Mouse (Mus musculus) heart, postnatal 0 days (tissue): ENCODE measurements around the gene Rhox3a. TPM values are rescaled to one million over a fixed set of nuclear protein-coding genes. Genes with fewer than 3 reads are reported as not detected.
"Not testable (repeated sequence)": the region's sequence is repeated elsewhere in the genome, so short reads cannot be mapped to it uniquely, and the experiment has no call there.

Source experiments
- ATAC-seq: fragments of 200-750 bp; cut with Nextera tagmentation; 2 replicates; pipeline ENCODE4 v1.8.0; 2017; ENCODE audit warnings: low read depth, moderate number of reproducible peaks, moderate library complexity; ENCODE audit not compliant: insufficient read depth
- DNase-seq: peaks from one replicate; pipeline ENCODE4 v3.0.0-alpha.2; 2016; ENCODE audit warnings: low spot score
- H3K27ac ChIP-seq: fragments of 300-500 bp; sonication (generic); 2 replicates; pipeline ENCODE4 v1.5.1; 2014; ENCODE audit warnings: low read depth, mild to moderate bottlenecking
- H3K27me3 ChIP-seq: fragments of 300-500 bp; sonication (generic); 2 replicates; pipeline ENCODE4 v1.6.1; 2014; ENCODE audit warnings: low read length, mixed read lengths; ENCODE audit not compliant: control insufficient read depth, insufficient read depth
- H3K36me3 ChIP-seq: fragments of 300-500 bp; sonication (generic); replicated peaks from 2 replicates; pipeline ENCODE4 v1.6.1; 2014; ENCODE audit warnings: low read length, mixed read lengths; ENCODE audit not compliant: control insufficient read depth, insufficient read depth
- H3K4me1 ChIP-seq: fragments of 300-500 bp; sonication (generic); 2 replicates; pipeline ENCODE4 v1.6.1; 2014; ENCODE audit warnings: antibody characterized with exemption; ENCODE audit not compliant: control insufficient read depth, insufficient read depth
- H3K4me2 ChIP-seq: fragments of 300-500 bp; sonication (generic); 2 replicates; pipeline ENCODE4 v1.6.1; 2014; ENCODE audit warnings: low read depth, mild to moderate bottlenecking, low read length, moderate library complexity
- H3K4me3 ChIP-seq: fragments of 300-500 bp; sonication (generic); 2 replicates; pipeline ENCODE4 v1.5.1; 2014; ENCODE audit warnings: low read depth, low read length
- H3K9ac ChIP-seq: fragments of 300-500 bp; sonication (generic); replicated peaks from 2 replicates; pipeline ENCODE4 v1.6.1; 2014; ENCODE audit warnings: low read depth, low read length, mixed read lengths
- H3K9me3 ChIP-seq: fragments of 300-500 bp; sonication (generic); replicated peaks from 2 replicates; pipeline ENCODE4 v1.6.1; 2016; ENCODE audit warnings: low read length; ENCODE audit not compliant: control insufficient read depth
- CTCF ChIP-seq: IDR thresholded peaks from 2 replicates; pipeline ENCODE4 v1.5.1; 2016; ENCODE audit warnings: antibody characterized with exemption, control low read depth, low read depth
- EP300 ChIP-seq: IDR thresholded peaks from 2 replicates; pipeline ENCODE4 v1.6.1; 2016; ENCODE audit warnings: antibody characterized with exemption, low read depth
- WGBS: fragments of 180-500 bp; shearing (Covaris S2); extraction: QIAGEN DNeasy Blood & Tissue Kit; methylation state at CpG from one replicate; pipeline ENCODE4 v1.1.7; 2014; 5-methylcytosine and 5-hydroxymethylcytosine counted together
- polyA plus RNA-seq: library from polyadenylated mRNA; unstranded; fragments of >200 nt; fragmentation: Nextera tagmentation; extraction: Ambion mirVana; gene quantifications from 2 replicates; pipeline ENCODE4 v1.2.1, GENCODE M21; 2015
- total RNA-seq: library from RNA; depleted of rRNA; stranded (reverse); fragments of >200 nt; gene quantifications from 2 replicates; pipeline ENCODE4 v1.2.3, GENCODE M21; 2014; ENCODE audit warnings: low replicate concordance; rRNA removed

Gene Rhox3a
- total RNA-seq (not detected in 2 replicates), polyA plus RNA-seq (not detected in 2 replicates)

- not testable (repeated sequence) for H3K4me2 ChIP-seq, H3K27me3 ChIP-seq, DNase-seq, H3K27ac ChIP-seq, H3K9ac ChIP-seq, H3K4me3 ChIP-seq, H3K9me3 ChIP-seq, H3K4me1 ChIP-seq, H3K36me3 ChIP-seq, ATAC-seq
- 75% methylated on average over 1 of the region's 3 CpGs for WGBS
Observed at GRCm38 (mm10) chrX:37249619-37250018, at the start of gene Rhox3a. Rhox3a (plus strand) TSS chrX:37249919.

GRCm38 (mm10) chrX:37210941-37211340 is 38.8 kb upstream of the Rhox3a start, which contains the start of gene Gm9:
Gm9 (minus strand) TSS chrX:37211041.
- WGBS: 74% methylated on average over 10 of the region's 10 CpGs
- Histone ChIP-seq H3K4me1 (no peaks in the 10 kb centered on the region), H3K9ac (no peak within 1 kb of the TSS), H3K27ac (no peak within 1 kb of the TSS), H3K36me3 (no peaks in the 10 kb centered on the region), H3K4me2 (no peak within 1 kb of the TSS), H3K4me3 (no peak within 1 kb of the TSS), H3K9me3 (no peaks in the 10 kb centered on the region), H3K27me3 (no peaks in the 10 kb centered on the region)
- no peak for DNase-seq
- no peak for TF ChIP-seq CTCF
- no peak for TF ChIP-seq EP300
- ATAC-seq: no peak

- ATAC-seq, H3K9me3 ChIP-seq, H3K4me3 ChIP-seq, H3K27me3 ChIP-seq, H3K4me1 ChIP-seq, H3K27ac ChIP-seq, H3K4me2 ChIP-seq, DNase-seq, H3K36me3 ChIP-seq, H3K9ac ChIP-seq: not testable (repeated sequence)
- 69% methylated on average over 1 of the region's 1 CpGs for WGBS
Observed at GRCm38 (mm10) chrX:37222158-37222557, 27.6 kb upstream of the Rhox3a start, which contains the start of gene Rhox1. Rhox1 (minus strand) TSS chrX:37222258.

GRCm38 (mm10) chrX:37244676-37245075 is 5.0 kb upstream of the Rhox3a start, which contains the start of gene Rhox2a:
Rhox2a (plus strand) TSS chrX:37244976.
- WGBS: no CpG with 5 or more reads among the region's 9 CpGs
- H3K36me3 ChIP-seq, H3K27me3 ChIP-seq, H3K27ac ChIP-seq, H3K4me1 ChIP-seq, H3K4me3 ChIP-seq, ATAC-seq, DNase-seq, H3K9me3 ChIP-seq, H3K4me2 ChIP-seq, H3K9ac ChIP-seq: not testable (repeated sequence)

GRCm38 (mm10) chrX:37265038-37265437 is 15.3 kb downstream of the Rhox3a start, which contains the start of gene Rhox4a:
Rhox4a (plus strand) TSS chrX:37265338.
- 100% methylated on average over 9 of the region's 19 CpGs for WGBS
- H3K4me1 ChIP-seq, H3K27ac ChIP-seq, DNase-seq, H3K36me3 ChIP-seq, ATAC-seq, H3K4me3 ChIP-seq, H3K9ac ChIP-seq, H3K4me2 ChIP-seq, H3K27me3 ChIP-seq, H3K9me3 ChIP-seq: not testable (repeated sequence)

Other genes starting within 250 kb of the Rhox3a start
- gene Sowahd, start 201.1 kb upstream of the Rhox3a start, total RNA-seq: not detected in 2 replicates
- gene Sowahd, start 201.1 kb upstream of the Rhox3a start, polyA plus RNA-seq: not detected in 2 replicates
- gene Rpl39, start 164.5 kb upstream of the Rhox3a start, total RNA-seq: 148 and 167 TPM in 2 replicates
- gene Rpl39, start 164.5 kb upstream of the Rhox3a start, polyA plus RNA-seq: 403 and 426 TPM in 2 replicates
- 8.1 and 10.2 TPM in 2 replicates for gene Upf3b, start 139.6 kb upstream of the Rhox3a start, total RNA-seq
- 9.3 and 10.6 TPM in 2 replicates for gene Upf3b, start 139.6 kb upstream of the Rhox3a start, polyA plus RNA-seq
- 8.1 and 13.8 TPM in 2 replicates for gene Nkap, start 123.1 kb upstream of the Rhox3a start, total RNA-seq
- gene Nkap, start 123.1 kb upstream of the Rhox3a start, polyA plus RNA-seq: 8.2 and 9.2 TPM in 2 replicates
- gene Akap14, start 81.1 kb upstream of the Rhox3a start, total RNA-seq: not detected in 2 replicates
- 0.05 and 0.07 TPM in 2 replicates for gene Akap14, start 81.1 kb upstream of the Rhox3a start, polyA plus RNA-seq
- gene Ndufa1, start 58.8 kb upstream of the Rhox3a start, total RNA-seq: 337 and 420 TPM in 2 replicates
- 1,804 and 1,915 TPM in 2 replicates for gene Ndufa1, start 58.8 kb upstream of the Rhox3a start, polyA plus RNA-seq
- gene Rnf113a1, start 58.7 kb upstream of the Rhox3a start, total RNA-seq: not detected in 2 replicates
- 5.5 and 5.6 TPM in 2 replicates for gene Rnf113a1, start 58.7 kb upstream of the Rhox3a start, polyA plus RNA-seq
- not detected in 2 replicates for gene Gm9, start 38.9 kb upstream of the Rhox3a start, total RNA-seq
- not detected in 2 replicates for gene Gm9, start 38.9 kb upstream of the Rhox3a start, polyA plus RNA-seq
- gene Rhox1, start 27.7 kb upstream of the Rhox3a start, total RNA-seq: not detected in 2 replicates
- not detected in 2 replicates for gene Rhox1, start 27.7 kb upstream of the Rhox3a start, polyA plus RNA-seq
- not detected in 2 replicates for gene Rhox2a, start 4.9 kb upstream of the Rhox3a start, total RNA-seq
- gene Rhox2a, start 4.9 kb upstream of the Rhox3a start, polyA plus RNA-seq: not detected in 2 replicates
- not detected in 2 replicates for gene Rhox4a, start 15.4 kb downstream of the Rhox3a start, total RNA-seq
- gene Rhox4a, start 15.4 kb downstream of the Rhox3a start, polyA plus RNA-seq: not detected in 2 replicates
- gene Rhox3a2, start 130.1 kb downstream of the Rhox3a start, total RNA-seq: not detected in 2 replicates
- gene Rhox3a2, start 130.1 kb downstream of the Rhox3a start, polyA plus RNA-seq: not detected in 2 replicates
- gene Rhox4a2, start 140.9 kb downstream of the Rhox3a start, total RNA-seq: not detected in 2 replicates
- 0.22 TPM in 2 replicates for gene Rhox4a2, start 140.9 kb downstream of the Rhox3a start, polyA plus RNA-seq
- gene Rhox2b, start 162.1 kb downstream of the Rhox3a start, total RNA-seq: not detected in 2 replicates
- not detected in 2 replicates for gene Rhox2b, start 162.1 kb downstream of the Rhox3a start, polyA plus RNA-seq
- gene Rhox4b, start 182.6 kb downstream of the Rhox3a start, total RNA-seq: not detected in 2 replicates
- gene Rhox4b, start 182.6 kb downstream of the Rhox3a start, polyA plus RNA-seq: not detected in 2 replicates
- not detected in 2 replicates for gene Rhox2c, start 203.8 kb downstream of the Rhox3a start, total RNA-seq
- not detected in 2 replicates for gene Rhox2c, start 203.8 kb downstream of the Rhox3a start, polyA plus RNA-seq
- gene Rhox3c, start 208.7 kb downstream of the Rhox3a start, total RNA-seq: not detected in 2 replicates
- gene Rhox3c, start 208.7 kb downstream of the Rhox3a start, polyA plus RNA-seq: 0.11 TPM in 1 of 2 replicates, not detected in the other
- not detected in 2 replicates for gene Rhox4c, start 230.4 kb downstream of the Rhox3a start, total RNA-seq
- not detected in 2 replicates for gene Rhox4c, start 230.4 kb downstream of the Rhox3a start, polyA plus RNA-seq
- gene Rhox2d, start 243.5 kb downstream of the Rhox3a start, total RNA-seq: not detected in 2 replicates
- not detected in 2 replicates for gene Rhox2d, start 243.5 kb downstream of the Rhox3a start, polyA plus RNA-seq